Mouse (Mus musculus) adrenal gland, adult 18-20 months (tissue): ENCODE data around the gene Olfr373. TPM values are rescaled to one million over a fixed set of nuclear protein-coding genes. Genes with fewer than 3 reads are reported as not detected.

Experiments
- DNase-seq, 2 experiments: peaks; one replicate each; pipeline ENCODE4 v3.0.0; 2021 to 2022; ENCODE audit warnings: low spot score in 2 of 2
- total RNA-seq, 2 experiments: library from RNA; stranded (reverse); gene quantifications; 1 replicate in 1 of 2; 2 replicates in 1 of 2; pipeline ENCODE4 v1.2.3; 2021

Olfr373 gene
- total RNA-seq, 2 experiments from 2014 or later, result not detected

DNA sequence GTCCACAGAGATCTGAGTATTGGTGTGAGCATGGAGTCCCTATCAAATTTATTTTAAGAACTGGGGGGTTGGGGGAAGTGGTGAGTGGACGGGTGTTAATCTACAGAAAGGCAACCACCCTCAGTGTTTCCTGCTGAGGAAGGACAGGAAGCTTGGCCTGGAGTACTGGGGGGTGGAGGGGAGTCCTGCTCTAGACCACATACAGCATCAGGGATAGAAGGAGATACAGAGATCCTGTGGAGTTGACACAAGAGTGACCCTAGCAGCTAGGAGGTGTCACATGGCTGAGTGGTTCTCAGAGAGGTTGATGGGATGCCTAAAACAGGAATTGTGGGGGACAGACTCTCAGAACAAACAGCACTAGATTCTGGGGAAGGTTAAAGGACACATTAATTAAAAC, 50.5 kb downstream of the Olfr373 start:
- no peak for DNase-seq

DNA sequence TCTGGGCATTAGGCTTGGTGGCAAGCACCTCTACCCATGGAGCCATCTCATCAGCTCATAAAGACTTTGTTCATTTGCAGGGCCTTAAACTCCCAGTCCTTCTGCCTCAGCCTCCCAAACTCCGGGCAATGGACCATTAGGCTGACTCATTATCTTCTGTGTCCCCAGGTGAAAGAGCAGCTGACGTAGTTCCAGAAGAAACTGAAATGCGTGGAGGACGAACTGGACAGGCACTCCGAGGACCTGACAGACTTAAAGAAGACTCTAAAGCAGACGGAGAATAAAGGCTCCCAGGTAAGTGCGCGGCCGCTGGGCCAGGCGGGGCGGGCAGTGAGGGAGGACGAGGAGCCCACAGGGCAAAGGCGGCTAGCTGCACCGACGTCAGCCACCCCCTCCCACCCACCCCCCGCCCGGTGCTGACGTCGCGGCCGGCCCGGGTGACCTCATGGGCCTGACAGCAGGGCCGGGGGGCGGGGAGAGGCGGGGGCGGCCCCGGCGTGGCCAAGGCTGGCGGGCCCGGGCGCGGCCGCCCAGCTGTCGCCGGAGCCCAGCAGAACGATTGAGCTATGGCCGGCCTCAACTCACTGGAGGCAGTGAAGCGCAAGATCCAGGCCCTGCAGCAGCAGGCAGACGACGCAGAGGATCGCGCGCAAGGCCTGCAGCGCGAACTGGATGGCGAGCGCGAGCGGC, 51.9 kb downstream of the Olfr373 start, which contains the start of gene Tpm4:
Gene Tpm4, plus strand, starts transcription at position 220 of the 690 bp plus-strand sequence.
- peak; percentile 77 to 78 for DNase-seq

DNA sequence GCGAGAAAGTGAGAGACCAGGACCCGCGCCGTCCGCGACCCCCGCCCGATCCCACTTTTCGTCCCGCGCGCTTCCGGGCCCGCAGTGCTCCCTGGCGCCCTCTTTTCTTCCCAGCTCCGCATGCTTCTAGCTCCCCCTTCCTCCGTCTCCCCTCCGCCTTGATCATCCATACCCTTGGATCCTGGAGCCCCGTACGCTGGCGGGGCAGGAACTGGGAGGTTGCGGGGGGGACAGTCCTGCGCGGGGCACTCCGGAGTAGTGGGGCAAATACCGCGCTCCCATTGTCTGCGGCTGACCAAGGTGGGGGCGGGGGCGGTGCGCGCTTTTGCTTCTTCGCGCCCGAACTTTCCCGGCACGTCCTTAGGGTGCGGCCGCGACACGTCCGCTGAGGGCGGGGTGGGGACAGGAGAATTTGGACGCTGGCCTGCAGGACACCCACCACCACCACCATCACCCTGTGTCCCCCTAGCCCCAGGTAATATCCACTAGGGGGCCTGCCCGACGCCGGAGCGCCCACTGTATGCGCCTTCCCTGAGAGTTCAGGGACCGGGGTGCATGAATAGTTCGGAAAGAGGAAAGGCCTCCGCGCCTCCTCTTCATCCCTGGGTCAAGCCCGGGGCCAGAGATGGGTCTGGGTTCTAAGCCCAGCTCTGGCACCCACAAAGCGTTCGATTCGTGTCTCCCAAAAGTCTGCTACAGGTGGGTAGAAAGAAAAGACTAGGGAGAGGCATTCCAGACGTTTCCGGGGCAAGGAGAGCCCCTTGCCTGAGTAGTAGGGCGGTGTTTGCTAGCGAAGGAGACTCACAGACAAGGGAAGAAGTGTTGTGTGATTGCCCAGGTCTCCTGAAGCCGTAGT, 52.7 kb downstream of the Olfr373 start:
- peak; percentile 32 to 49 for DNase-seq

DNA sequence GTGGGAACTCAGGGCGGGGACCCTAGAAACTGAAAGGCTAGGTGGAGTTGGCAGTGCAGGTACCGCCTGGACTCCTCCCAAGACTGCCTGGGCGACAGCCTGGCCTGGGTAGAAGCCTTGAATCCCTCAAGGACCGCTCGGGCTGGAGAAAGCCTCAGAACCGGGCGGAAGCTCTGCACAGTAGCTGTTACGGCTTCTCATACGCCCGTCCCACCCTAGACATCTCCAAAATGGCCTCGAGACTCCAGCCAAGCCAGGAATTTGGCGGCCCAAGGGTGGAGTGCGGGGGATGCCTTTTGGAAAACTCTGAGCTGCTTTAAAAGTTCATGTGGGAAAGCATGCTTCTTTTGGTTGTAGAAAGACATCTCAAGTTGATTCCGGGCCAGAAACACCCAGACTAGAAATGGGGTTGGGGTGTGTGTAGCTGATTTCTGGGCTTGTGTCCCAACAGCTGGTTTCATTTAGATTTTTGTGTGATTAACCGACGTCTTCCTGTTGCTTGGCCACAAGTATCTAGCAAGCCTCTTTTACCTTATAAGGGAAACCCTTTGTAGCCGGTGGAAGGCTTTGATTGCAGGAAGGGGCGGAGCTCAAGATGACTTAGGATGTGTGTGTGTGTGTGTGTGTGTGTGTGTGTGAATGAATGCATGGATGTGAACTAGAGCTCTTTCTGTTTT, 53.5 kb downstream of the Olfr373 start:
- peak; percentile 43 to 44 for DNase-seq

DNA sequence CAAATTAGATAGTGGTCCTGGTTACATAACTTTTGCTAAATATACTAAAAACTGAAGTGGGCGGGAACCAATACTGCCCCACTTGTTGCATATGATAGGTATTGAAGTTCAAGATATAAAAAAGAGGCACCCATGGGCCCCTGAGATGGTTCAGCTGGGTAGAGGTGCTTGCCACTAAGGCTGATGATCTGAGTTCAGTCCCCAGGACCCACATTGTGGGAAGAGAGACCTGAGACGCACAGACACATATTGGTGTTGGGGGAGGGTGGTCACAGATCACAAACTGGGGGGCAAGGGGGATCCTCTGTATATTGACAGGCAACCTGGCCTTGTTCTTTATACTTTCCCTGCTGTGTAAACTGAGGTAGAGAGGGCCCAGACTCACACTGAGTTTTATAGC, 54.5 kb downstream of the Olfr373 start:
- no peak for DNase-seq

DNA sequence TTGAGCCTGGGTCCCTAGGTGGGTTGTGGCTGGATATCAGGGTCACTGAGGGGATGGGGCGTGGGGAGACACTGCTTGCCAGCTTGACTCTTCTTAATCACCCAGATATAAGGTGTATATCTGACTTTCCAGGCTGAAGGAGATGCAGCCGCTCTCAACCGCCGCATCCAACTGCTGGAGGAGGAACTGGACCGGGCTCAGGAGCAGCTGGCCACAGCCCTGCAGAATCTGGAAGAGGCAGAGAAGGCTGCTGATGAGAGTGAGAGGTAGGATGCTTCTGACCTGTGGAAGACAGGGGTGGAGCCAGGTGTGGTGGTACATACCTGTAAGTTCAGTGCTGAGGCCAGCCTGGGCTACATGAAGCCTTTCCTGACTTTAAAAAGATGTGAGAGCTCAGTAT, 55.5 kb downstream of the Olfr373 start:
- DNase-seq, result no peak

DNA sequence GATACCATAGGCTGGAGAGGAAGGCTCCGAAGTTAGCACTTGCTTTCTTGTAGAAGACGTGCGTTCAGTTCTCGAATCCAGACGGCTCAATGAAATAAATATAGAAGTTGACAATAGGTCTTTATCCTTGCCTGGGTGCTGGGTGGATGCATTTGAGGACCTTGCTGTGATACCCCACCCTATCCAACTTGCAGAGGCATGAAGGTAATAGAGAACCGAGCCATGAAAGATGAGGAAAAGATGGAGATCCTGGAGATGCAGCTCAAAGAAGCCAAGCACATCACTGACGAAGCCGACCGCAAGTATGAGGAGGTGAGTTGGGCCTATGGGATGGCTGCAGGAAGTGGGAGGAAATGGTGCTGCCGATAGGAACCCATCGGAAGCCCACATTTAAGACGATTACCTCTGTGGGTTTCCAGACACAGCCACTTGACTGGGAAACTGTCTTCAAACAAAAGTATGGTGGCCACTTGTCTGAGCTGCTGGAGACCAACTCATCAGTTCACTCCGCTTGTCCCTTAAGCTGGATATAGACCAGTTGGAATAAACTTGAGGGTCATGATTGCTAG, 60.4 kb downstream of the Olfr373 start:
- DNase-seq, result no peak

DNA sequence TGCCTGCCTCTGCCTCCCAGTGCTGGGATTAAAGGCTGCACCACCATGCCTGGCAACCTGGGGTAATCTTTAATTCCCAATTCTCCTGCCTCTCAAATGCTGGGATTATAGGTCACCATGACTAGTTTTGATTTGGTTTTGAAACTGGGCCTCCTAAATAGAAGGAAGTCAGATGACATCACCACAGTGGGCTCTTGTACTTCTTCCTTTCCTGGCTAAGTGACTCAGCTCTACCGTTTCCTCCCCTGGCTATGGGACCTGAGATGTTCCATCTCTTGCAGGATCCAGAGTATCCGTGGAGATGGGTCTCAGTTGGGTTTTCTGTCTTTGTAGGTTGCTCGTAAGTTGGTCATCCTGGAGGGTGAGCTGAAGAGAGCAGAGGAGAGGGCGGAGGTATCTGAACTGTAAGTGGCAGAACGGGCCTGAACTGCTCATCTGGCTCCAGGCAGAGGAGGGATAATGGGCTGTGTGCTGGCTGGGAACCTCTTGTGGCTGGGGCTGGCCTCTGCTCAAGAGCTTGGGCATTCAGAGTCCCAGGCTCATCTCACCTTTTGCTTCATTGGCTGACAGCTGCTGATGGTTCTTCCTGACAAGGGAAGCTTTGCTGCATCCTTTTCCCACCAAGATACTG, 61.5 kb downstream of the Olfr373 start:
- no peak for DNase-seq

DNA sequence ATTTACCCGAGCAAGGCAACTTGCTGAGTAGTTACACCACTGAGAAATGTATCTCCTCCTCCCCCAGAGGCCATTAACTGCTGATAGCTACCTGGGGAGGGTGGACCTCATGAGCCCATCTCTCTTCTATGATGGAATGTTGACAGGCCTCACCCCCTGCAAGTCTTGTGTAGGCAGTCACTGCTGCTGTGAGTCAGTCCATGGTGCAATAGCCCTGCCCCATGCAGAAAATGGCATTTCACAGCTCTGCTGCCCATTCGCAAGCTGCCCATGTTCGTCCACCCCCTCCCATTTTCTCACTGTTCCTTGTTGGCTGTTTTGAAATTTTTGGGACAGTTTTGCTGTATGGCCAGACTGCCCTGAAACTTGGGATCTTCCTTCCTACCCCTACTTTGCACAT, 62.5 kb downstream of the Olfr373 start:
- DNase-seq, result no peak

DNA sequence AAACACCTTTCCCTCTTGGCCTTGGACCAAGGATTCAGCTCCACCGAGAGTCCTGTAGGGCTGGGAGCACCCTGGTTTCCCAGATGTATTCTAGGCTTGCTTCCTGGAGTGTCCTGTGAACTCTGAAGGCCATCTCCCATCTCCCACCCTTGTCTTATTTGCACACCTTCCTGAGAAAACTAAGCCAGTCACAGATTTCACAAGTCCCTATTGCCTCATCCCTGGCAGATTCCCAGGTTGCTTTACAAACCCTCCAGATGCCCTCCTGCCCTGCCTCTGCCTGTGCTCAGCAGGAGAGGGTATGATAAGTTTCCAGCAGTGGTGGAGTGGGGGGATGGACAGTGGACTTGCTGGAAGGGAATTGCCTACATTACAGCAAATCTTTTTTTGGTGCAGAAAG, 63.1 kb downstream of the Olfr373 start:
- peak in 1 of 2 experiments; percentile 43 for DNase-seq

DNA sequence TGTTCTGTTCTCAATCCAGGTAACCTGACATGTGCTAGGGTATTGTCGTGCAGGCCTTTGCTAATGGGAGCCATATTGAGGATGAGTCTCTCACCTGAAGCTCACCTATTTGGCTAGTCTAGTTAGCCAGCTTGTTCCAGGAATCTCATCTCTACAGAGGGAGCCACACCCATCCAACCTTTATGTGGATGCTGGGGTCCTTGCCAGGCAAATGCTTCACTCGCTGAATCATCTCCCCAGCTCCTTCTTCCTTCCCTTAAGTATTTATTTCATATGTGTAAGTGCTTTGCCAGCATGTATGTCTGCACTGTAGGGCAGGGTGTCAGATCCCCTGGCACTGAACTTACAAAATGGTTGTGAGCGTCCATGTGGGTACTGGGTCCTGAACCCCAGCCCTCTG, 63.6 kb downstream of the Olfr373 start:
- DNase-seq, result no peak

DNA sequence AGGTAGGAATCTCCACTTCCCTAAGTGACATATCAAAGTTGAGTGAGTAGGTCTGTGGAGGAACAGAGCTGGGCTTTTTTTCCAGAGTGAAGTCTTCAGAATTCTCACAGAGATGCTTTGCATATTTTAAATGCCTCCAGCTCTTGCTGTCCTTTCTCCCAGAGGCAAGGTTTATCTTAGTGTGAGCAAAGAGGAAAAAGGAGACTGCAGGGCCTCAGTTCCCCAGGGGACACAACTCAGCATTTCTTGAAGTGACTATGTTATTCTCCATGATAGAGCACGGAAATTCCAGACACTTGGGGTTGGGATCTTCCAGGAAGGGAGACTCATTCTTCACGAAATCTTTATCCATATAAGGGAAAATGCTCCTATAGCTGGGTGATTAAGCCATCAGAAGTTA, 64.3 kb downstream of the Olfr373 start:
- DNase-seq, result no peak

DNA sequence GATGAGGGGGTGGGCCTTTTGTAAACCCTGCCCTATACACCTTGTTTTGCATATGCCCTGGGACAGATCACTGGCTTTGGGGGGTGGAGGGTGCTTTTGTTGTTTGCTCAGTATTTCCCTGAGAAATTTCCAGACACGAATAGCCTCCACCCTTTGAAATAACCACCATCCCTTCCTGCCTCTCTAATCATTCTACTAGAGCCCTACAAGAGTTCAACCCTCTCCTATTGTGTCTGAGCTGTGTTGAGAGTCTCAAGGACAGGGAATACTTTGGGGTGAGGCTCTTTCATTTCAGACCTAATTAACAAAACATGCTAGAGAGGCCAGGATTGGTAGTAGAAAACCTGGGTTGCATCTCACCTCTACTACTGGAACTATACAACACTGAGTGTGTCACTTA, 66.1 kb downstream of the Olfr373 start:
- DNase-seq, result no peak

DNA sequence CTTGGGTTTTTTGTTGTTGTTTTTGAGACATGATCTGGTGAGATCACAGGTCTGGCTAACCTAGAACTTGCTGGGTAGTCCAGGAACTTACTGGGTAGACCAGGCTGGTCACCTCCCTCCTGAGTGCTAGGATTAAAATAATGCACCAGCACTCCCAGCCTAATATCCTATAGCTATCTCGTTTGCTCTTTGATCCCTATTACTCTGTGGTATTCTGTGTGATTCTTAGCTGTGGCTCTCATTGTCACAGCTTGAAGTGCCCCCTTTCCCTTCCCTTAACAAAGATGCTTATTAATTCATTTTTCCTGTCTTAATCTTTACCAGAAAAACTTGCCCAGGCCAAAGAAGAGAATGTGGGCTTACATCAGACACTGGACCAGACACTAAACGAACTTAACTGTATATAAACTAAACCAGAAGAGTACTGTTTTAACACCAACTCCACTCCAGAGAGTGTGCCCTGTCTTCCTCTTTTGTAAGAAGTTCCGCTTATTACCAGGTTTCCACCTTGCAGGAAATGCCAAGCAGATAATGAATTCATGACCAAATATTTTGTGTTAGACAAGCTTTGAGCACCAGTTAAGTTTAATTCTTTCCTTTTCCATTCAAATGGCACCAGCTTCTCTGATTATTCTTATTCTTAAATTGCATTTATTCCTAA, 68.6 kb downstream of the Olfr373 start:
- DNase-seq, result no peak

Other genes with a start within 250 kb of the Olfr373 start
- gene Zfp709, start 201.2 kb upstream of the Olfr373 start, total RNA-seq, result 1 to 10 TPM; 5.7 to 6.4 TPM
- 1 to 10 TPM; 5.4 to 7.0 TPM for gene Zfp882, start 174.6 kb upstream of the Olfr373 start, total RNA-seq
- gene Zfp617, start 174.5 kb upstream of the Olfr373 start, total RNA-seq, result 10 to 100 TPM; 26.5 to 36.6 TPM
- 10 to 100 TPM; 15.3 to 21.1 TPM for gene Zfp961, start 132.1 kb upstream of the Olfr373 start, total RNA-seq
- gene Cyp4f18, start 73.6 kb upstream of the Olfr373 start, total RNA-seq, result 10 to 100 TPM in 1 of 2 experiments, 1 to 10 TPM in 1; 9.5 to 15.5 TPM
- not detected for gene Olfr372, start 42.0 kb upstream of the Olfr373 start, total RNA-seq
- gene Olfr374, start 23.9 kb downstream of the Olfr373 start, total RNA-seq, result not detected
- 100 to 1,000 TPM; 210 to 289 TPM for gene Tpm4, start 51.8 kb downstream of the Olfr373 start, total RNA-seq
- 10 to 100 TPM; 51.2 to 69.1 TPM for gene Rab8a, start 78.0 kb downstream of the Olfr373 start, total RNA-seq
- gene Hsh2d, start 106.5 kb downstream of the Olfr373 start, total RNA-seq, result not detected
- gene Cib3, start 129.7 kb downstream of the Olfr373 start, total RNA-seq, result not detected
- not detected for gene Gm11034, start 130.5 kb downstream of the Olfr373 start, total RNA-seq
- 10 to 100 TPM; 48.6 to 71.9 TPM for gene Fam32a, start 136.6 kb downstream of the Olfr373 start, total RNA-seq
- 10 to 100 TPM; 52.6 to 55.4 TPM for gene Ap1m1, start 156.8 kb downstream of the Olfr373 start, total RNA-seq
- 10 to 100 TPM in 1 of 2 experiments, 1 to 10 TPM in 1; 4.1 to 11.3 TPM for gene Gm10282, start 222.1 kb downstream of the Olfr373 start, total RNA-seq
- gene Klf2, start 235.9 kb downstream of the Olfr373 start, total RNA-seq, result 10 to 100 TPM; 44.4 to 68.3 TPM